Mouse (Mus musculus): ENCODE data around the gene Zfp511.

DNA sequence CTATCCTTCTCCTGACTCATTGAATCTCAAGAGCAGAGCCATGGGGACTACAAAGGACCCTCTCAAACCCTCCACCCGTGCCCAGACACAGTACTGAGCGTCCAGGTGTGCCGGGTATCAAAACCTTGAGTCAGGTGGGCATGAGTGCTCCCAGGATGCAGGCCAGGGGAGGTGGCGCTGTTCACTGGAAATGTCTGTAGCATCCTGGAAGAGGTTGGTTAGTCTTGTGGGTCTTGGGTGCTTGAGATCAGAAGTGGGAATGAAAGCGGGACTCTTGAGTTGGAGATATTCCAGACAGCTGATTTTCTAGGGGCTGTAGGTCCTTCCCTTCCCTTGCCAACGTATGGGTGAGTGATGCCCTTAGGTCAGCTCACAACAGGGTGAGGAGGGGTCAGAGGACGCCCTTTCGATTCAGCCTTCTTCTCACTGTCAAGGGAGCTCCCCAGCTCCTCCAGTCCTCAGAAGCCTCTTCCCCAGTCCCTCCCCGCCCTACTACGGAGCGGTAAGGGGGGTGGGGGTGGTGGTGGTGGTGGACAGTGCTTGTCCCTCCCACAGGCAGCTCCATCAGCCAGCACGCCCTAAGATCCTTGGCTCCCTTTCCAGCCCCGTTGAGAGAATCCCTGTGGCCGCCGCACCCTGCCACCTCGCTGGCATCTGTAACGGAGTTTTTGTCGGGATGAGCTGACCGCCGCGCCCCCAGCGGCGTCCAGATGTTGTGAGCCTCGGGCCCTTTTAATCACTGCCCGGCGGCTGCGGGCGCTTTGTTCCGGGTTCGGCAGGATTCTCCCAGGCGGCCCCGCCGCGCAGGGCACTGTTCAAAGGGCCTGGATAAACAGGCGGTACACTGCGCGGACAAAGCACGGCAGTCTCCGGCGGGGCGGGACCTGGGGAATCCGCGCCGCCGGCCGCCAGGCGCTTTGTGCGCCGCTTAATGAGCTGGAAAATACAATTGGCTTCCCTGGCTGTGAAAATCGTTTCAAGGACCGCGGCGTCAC is 21.5 kb downstream of the Zfp511 start:
- TF ChIP-seq CTCF (IDR thresholded peaks at IDR 0.05; ENCODE audit: low read depth, low read length) (no peak), POLR2A (IDR thresholded peaks at IDR 0.05; ENCODE audit: borderline replicate concordance, low read depth, low read length) (no peak)

All from bone marrow macrophage, adult 2 months (primary cell).